Mouse (Mus musculus) T-helper 1 cell (primary cell): ENCODE measurements at regions not wholly inside any gene's neighbourhood (a gene's known extent, or its start where the extent isn't known, plus 50 kb on each side); places are given as distances from the start of the nearest gene placed in this dataset.

Experiments used
- in situ Hi-C: fragments of 300-600 bp; cut with MboI, MseI; formaldehyde crosslinking; loops from one replicate; pipeline ENCODE4 v1.15.1; 2025; ENCODE audit warnings: high pct_unique_total_duplicates

DNA sequence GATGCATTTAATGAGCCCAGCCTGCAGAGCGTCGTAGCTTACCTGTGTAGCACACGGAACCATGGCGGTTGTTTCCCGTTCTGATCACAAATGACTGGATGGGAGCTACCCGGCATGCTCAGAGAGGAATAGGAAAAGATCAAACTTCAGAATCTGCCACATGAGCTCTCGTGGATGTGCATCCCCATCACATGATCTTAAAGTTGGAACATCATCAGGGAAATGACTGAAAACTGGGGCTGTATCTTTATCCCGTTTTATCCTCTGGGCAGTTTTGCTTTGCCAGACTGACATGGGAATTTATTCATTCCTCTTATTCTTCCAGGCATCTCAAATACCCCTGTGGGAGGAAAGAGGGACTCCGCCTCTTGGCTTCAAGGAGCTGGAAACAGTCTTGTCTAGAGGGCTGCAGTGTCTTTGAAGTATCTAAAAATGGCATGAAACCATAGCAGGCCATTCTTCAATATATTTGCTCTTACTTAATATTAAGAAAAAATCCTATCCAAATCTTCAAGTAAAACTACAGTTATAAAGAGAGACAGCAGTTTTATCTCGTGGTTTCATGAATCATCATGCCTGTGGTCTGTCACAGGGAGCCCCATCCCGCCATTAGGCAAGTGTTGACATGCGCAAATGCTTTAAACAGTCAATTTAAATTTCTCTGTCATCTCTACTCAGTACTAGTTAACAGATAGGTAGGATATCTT, 339.4 kb downstream of the Foxo1 start:
- in situ Hi-C loops, result loop anchor here (5.0 kb wide), 1 partner anchor 1075 kb away; no protein-coding TSS in a partner anchor

DNA sequence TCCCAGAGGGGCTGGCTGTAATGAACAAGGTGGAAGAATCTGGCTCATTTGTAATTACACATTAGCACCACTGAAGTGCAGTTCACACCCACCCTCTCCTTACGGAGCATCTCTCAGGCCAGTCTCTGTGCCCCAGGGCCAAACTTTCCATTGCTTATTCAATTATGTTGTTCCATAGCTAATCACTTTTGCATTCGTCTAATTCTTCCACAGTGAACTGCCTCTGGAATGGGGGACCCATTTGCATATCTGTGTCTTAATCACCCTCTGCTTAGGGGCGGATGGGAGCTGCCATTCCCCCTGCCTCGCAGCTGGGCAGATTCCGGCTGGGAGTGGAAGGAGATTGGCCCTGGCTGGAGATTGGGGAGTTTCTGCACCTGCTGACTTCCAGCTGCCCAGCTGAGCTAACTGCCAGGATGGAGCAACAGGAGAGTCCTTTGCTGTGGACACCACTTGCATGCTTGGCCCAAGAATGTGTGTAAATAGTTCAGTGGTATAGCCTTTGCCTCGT, 337.2 kb downstream of the Foxo1 start:
- in situ Hi-C loops, result loop anchor here (5.0 kb wide), 1 partner anchor 1073 kb away; no protein-coding TSS in a partner anchor

DNA sequence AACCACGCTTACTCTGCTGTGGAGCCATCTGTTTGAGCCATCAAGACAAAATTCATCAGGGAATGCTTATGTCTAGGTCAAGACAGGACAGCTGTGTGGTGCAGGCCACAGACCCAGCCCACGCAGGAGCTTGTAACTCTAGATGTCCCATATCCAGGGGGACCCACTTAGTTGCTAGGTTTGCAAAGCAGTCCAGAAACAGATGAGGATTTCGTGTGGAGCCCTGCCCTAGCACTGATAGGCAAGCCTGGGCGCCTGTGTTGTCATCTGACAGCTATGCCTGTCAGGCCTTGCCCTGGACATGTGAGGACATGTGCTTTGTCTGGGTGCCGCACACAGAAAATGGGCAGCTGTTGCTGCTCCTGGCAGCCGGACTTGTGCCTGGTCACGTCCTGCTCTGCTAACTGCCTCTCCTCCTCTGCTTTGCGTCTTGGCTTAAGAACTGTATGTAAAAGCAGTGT, 335.1 kb downstream of the Foxo1 start:
- in situ Hi-C loops, result no loop called here

DNA sequence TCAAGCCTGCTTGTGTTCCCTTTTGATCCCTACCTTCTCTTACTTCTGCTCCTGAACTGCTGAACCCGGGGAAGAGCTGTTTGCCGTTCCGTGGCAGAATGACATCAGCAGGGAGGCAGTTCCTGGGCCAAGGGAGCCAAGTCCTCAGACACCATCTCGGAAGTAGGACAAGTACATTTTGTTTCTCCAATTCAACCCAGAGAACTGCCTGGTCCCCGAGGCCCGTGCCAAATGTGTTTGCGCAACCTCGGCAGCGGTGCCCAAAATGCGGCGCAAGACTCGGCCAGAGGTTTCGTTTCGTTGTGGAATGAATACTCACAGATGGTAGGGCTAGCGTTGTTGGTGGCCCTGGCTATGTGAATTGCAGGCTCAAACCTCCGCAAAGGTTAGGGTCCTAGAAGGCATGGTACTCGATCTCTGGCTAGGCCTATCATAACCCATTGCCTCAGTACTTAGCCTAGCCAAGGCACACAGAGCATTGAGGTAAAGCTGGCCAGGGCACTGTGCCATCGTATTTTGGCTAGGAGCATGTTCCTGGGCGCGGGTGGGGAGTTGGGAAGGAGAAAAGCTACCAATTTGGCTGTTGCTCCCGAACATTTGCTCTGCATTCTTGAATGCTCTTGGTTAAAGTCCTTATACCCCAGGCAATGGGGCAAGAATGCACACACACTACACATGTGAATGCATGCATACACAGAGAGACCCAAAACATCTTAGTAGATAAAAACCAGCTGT, 333.0 kb downstream of the Foxo1 start:
- in situ Hi-C loops, result no loop called here

DNA sequence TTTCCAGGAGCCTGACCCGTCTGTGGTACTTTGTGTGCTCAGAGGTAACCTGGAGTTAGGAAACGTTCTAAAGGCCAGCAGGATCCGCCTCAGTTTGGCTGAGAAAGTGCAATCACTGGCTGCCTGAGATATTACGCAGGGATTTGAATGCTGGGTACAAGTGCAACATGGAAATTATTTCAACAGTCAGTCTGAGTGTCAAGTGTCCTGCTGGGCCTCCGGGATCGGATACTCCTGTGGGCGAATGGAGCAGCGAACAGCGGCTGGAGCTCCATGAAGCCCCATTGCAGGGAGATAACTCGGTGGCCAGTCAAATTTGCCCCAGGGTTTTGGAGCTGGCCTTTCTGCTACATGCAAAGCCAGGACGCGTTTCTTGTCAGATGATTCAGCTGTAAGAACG, 332.4 kb downstream of the Foxo1 start:
- in situ Hi-C loops, result no loop called here

DNA sequence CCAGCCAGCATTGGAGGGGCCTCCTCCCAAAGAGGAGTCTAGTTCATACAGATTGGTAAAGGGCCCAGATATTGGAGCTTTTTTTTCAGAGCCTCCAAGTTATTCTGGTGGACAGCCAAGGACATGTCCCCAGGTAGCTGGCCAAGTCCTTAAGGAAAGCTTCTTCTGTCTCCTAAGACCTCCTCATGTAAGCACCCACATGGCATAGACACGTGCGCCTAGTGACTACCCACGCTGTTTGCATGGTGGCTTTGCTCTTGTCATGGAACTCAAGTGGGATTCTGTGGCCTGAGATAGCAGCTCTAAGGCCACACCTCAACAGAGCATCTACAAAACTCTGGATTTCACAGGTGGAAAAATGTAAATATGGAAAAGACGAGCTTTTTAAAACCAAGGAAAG, 332.0 kb downstream of the Foxo1 start:
- in situ Hi-C loops, result no loop called here

DNA sequence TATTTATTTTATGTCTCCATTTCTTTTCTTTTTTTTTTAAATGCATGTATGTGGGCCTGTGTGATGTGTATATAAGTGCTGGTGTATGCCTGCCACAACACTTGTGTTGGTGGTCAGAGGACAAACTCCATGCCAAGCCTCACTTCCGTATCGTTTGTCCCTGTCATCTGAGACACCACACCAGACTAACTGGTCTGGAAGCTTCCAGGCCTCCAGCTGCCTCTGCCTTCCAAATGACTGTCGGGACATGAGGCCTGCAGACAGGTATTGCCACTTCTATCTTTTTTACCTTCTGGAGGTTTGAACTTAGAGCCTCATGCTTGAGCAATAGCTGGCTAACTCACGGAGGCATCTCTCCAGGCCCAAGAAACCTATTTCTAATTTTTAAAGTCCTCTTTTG, 318.3 kb downstream of the Foxo1 start:
- in situ Hi-C loops, result no loop called here

DNA sequence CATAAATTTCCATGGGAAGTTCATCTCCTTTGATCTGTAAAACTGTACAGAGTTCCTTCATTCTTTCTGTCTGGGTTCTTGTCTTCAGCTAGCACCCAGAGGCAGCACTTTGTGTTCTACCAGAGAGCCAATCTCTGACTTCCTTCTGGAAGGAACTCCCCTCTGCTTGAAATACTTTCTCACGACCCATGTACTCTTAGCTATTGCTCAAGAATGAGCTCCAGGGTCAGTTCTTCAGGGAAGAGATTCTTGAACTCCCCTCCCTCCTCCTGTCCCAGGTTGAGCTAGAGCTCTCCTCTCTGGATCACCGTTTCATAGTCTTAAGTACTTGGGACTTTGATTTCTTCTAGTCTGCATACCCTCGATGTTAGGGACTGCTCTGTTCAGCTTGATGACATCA, 311.8 kb downstream of the Foxo1 start:
- in situ Hi-C loops, result no loop called here

DNA sequence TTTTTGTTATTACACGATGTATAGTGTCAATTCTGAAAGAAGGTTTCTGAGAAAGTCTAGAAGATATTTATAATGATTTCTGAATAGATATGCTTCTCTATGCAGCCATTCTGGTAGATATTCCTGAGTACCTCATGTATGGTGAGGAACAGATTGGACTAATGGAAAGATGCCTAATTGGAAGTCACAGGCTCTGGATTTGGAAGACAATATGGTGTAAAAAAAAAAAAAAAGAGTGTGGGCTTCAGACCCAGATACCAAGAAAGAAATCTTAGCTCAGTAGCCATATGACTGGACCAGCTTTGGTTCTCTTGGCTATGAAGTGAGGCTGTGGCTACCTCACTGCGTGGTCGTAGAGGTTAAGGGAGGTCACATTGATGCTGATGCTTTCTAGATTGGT, 311.0 kb downstream of the Foxo1 start:
- in situ Hi-C loops, result no loop called here

DNA sequence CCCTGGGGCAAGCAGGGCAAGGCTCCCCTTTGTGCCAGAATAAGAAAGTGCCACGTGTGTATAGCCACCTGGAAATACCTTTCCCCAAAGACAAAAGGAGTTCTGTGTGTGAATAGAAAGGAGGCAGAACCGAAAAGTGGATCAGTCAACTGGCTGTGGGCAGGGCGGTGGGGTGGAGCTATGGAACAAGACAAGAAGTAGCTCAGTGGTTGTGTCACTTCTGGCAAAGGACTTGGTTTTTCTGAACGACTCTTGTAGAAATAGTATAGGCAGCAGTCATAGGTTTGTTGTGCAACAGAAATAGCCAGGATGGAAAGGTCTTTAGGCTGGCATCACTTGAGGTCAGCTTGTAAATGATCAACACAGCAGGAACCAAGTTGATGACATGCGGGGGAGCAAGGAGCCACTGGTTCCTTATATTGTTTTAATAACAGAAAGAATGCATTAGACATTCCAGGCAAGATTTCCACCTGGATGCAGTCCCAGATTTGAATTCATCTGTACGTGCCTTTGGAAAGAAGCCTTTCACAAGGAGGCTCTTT, 308.6 kb downstream of the Foxo1 start:
- in situ Hi-C loops, result no loop called here

DNA sequence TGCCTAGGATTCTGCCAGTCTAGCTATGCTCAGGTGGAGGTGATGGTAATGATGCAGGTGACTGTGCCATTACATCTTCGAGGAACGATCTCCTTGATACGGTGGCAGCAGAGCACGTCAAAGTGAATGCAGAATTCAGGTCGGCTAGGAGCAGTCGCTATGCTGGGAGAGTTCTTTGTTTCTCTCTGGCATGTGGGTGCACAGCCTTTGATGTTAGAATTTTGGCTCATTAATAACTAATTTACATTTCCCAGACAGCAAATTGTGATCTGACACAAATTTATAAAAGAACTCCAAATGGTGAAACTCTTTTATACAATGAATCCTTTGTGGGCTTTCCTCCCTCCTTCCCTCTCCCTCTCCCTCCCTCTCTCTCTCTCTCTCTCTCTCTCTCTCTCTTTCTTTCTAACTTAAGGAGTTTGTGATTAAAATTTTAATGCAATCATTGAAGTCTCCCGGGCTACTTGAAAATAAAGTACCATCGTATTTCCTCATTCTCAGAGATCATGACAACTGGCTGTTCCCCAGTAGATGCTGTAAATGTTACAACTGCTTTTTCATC, 307.2 kb downstream of the Foxo1 start:
- in situ Hi-C loops, result no loop called here

DNA sequence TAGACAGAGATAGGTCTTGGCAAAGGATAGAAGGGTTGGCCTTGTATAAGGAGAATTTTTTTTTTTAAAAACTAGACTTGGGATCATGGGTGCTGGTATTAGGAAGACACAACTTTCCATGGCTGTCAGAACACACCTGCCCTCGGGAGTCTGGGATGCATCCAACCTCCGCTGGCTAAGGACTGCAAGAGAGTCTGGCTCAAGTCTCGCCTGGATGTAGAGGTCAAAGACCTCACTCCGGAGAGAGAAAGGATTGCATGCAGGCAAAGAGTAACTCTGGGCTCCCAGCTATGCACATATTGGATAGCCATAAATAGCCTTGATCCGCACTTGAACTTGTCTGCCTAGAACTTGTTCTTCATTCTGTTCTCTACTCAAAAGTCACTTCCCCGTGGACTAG, 306.2 kb downstream of the Foxo1 start:
- in situ Hi-C loops, result no loop called here

DNA sequence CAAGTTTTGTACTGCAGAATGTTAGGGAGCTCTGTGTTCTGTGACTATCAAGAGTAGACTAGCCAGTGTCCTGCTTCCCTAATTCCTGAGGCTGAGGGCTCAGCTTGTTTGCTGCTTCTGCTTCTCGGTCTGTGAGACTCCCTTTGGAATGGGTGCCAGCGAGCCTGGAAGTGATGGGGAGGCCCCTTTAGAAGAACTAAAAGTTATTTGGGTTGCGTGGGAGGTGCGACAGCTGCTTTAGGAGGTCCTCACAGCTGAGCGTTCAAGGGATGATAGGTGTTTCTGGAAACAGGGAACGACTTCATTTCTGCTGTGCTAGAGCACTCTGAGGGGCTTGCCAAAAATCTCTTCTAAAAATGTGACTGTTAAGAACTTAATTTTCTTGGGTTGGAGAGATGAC, 305.7 kb downstream of the Foxo1 start:
- in situ Hi-C loops, result no loop called here

DNA sequence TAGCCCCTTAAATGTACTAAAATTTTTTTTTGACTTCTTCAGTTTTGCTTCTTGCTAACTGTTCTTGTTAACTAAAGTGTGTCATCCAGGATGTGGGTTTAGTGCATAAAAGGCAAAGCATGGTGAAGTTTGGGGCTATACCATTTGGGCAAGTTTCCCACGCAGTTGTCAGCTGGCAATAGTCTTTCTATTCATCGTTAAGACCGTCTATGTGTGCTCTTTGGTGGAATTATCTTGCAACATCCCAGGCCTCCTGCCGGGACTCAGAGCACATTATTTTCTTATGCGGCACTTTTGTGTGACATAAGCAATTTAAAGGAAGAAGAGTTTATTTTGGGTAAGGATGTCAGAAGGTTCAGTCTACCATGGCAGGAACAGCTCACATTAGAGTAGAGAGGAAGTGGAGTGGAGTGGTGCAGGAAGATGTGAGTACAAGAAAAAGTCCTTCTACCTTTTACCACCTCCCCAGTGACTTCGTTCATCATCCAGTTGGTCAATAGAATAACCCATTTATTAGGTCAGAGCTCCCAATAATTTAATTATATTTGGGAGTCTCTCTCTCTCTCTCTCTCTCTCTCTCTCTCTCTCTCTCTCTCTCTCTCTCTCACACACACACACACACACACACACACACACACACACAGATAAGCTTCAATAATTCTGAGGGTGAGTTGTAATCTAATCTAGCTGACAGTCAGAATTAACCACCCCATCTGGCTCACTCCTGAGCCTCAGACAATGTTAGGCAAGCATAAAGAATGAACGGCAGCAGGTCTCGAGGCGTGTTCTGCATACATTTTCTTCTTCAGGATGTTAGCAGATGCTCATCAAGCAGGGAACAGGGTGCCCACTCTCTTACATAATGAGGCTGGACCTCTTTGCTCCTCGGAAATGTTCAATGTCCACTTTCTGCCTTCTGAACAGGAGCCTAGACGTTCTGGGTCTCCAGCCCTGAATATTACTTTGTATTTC, 304.7 kb downstream of the Foxo1 start:
- in situ Hi-C loops, result no loop called here

DNA sequence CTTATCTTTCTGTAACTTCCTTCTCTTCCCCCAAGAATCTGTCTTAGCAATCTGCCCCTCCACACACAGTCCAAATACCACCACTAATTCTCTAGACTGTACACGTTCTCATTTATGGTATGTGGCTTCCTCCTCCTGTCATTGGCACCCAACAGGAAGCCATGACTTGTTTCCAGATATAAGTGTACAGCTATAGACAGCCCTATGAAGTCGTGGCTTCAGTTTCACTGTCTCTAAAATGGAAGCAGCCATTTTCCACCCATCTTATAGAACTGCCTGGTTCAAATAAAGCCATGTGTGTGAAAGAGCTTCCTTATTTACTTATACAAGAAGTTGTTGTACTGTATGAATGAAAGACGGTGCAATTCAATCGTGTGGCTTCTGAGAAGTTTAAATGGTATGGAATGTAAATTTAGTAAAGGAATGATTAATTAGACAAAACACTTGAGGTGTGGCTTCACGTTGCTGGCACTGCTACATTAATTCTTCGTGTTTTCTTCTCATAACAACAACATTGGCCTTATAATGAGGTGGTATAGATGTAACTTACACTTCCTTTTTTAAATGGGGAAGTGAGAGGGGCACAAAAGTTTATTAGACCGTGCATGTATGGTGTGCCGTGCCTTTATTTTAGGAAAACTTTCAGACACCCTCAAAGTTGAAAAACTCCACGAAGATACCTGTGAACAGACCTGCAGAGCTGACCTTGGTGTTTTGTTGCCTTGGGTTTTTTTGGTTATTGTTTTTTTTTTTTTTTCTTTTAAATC, 299.7 kb downstream of the Foxo1 start:
- in situ Hi-C loops, result no loop called here

DNA sequence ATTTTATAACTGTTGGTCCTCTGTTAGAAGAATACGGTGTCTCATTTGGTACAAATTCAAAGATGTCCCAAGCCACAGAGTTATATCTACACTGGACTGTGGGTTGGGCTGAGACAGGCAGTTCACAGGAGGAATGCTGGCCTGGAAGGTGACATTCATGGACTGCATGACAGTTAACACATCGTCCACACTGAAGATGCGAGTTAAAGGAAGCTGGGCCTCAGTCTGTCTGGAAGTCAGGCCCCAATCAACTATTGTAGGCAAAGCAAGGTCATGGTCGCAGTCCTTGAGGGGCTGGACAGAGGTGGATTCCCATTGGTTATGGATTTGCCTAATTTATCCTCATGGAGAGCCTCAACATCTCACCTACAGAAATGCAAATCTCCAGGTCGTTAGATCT, 295.5 kb downstream of the Foxo1 start:
- in situ Hi-C loops, result no loop called here

DNA sequence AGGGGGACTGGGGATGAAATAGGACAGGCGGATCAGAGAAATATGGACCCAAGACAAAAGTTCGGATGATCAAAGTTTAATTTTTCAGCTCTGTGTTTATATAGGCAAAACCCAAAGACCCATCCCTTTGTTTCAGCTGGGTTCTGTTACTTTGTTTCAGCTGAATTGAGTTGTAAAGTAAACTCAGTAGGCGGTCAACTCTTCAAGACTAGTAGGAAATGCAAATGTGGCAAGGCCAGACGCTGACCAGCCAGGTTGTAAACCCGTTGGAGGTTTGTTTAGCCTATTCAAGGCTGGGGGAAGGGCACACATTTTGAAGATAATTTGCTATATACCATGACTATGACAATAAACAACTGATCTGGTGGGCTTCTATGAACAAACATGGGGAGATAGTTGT, 294.7 kb downstream of the Foxo1 start:
- in situ Hi-C loops, result no loop called here

DNA sequence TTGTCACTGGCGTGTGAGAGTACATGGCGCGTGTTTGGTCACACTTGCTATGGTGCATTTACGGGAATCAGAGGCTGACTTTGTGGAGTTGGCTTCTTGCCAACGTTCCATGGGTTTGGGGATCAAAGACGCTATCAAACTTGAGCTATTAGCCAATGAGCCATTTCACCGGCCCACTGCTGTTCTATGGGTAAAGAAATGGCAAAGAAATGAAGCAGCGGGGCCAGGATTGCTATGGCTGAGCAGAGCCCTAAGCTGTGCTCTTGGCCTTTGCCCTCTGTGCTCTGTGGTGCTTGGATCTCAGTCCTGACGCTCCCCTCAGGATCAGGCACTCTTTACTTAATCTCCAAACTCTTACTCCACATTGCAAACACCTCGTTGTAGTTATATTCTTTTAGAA, 291.3 kb downstream of the Foxo1 start:
- in situ Hi-C loops, result no loop called here

DNA sequence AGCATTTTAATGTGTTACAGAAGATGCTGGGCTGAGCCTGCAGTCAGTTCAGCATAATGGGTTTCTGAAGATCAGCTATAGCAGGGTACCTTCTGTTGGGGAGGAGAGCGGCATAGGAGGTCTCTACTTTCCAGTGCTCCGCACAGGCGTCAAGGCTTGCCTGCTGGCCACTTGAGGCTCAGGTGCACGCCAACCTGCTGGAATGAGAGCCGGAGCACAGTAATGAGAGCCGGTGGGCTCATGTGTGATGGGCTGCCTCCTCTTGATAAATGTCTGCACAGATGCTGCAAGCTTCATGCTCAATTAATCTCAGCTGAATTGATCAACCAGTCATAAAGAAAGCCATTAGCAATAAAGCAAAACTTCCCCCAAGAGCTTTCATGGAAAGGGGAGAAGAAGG, 290.6 kb downstream of the Foxo1 start:
- in situ Hi-C loops, result no loop called here

DNA sequence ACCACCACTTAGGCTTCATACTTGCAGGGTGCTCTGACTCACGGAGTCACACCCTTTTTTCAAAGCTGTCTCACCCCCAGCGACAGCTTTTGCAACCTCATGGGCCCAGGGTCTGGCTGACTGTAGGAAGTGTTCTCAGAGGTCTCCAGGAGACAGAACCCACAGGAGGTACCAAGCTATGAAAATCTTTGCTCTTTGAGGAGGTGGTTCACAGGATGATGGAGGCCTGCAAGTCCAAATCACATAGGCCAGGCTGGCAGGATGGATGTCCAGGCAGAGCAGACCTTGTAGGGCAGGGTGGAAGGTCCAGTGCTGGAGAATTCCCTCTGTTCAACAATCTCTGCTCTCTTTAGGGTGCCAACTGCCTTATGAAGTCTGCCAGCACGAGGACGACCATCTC, 289.2 kb downstream of the Foxo1 start:
- in situ Hi-C loops, result no loop called here

DNA sequence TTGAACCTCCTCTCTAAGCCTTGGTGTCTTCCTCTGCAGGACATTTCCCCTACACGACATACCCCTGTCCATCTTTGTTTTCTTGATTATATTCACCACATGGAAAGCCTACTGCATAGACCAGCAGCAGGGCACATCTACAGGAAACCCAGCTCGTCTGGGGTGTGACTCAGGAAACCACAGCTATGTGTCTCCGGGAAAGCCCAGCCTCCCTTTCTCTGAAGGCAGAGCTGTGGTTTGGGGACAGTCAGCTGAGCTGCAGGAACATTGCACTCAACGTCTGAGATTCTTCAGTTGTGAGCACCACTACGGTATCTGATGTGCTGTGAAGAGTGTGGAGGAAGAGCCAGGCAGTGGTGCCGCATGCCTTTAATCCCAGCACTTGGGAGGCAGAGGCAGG, 286.9 kb downstream of the Foxo1 start:
- in situ Hi-C loops, result no loop called here
